Mouse (Mus musculus) kidney, postnatal 10 days (tissue): ENCODE measurements at regions not wholly inside any gene's neighbourhood (a gene's known extent, or its start where the extent isn't known, plus 50 kb on each side); places are given as distances from the start of the nearest gene placed in this dataset.

Experiments
- DNase-seq: peaks from one replicate; pipeline ENCODE4 v3.0.0; 2021; ENCODE audit warnings: mixed read lengths

DNA sequence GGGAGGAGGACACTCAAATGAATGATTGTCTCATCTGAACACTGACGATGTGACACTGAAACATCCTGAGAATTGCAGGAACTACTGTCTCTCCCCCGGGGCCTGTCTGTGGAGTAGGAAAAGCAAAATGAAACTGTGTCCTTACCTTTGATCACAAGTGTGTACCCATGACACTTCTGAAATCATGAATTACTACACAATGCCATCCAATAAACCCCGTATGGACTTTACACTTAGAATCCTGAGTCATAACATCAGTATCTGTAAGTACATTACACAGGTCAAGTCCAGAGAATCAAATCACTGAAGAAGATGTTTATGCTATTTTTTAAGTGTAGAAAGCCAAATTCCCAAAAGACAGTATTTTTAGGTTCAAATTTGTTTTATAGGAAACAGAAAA is 585.1 kb upstream of the N6amt1 start:
- no peak for DNase-seq

DNA sequence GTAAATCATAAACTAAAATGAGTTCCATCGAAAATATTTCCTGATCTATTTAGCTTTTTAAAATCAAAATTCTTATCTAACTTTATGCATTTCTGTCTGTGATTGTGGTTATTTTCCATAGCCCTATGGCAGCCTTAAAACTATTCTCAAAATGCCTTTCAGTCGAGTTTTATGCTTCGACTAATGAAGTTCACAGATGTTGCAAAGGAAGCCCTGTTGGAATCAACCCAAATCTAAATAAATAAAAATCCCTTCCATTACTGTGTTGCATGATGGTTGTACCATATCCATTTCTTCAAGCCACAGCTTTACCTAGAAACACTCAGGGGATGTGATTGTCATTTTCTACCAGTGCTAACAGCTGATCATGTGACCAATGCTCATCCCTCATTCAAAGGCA is 585.6 kb upstream of the N6amt1 start:
- no peak for DNase-seq

DNA sequence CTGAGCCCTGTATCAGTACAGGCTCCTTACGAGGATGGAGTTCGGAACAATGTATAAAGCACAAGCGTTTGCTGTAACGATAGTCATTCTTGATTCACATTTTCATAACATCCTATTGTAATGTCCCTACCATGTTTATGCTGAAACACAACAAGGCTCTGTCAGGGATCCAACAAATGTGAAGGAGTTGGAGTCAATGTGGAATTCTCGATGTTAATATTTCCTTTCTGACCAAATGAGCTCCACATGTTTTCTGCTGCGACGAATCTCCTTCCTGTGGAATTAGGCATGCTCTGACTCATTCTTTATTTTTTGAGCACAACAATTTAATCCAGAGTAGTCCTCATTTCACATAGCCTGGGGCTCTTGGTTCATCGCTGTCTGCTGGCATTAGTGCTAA is 588.0 kb upstream of the N6amt1 start:
- no peak for DNase-seq

DNA sequence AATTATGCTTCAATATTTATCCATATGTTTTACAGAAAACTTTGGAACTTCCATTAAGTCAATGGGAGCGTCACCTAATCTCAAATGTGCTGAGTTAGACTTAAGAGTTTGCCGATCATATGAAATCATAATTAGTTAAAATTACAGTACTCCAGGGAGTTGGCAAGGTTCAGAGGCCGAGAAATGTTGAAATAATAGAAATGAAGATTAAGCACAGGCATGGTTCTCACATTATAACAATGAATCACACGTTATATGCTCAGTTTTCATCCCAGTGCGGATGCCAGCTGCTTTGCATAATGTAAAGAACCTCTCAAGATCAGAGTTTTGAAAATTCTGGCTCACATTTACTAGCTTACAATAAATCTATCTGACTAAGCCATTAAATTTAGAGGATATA is 612.7 kb upstream of the N6amt1 start:
- DNase-seq: no peak

DNA sequence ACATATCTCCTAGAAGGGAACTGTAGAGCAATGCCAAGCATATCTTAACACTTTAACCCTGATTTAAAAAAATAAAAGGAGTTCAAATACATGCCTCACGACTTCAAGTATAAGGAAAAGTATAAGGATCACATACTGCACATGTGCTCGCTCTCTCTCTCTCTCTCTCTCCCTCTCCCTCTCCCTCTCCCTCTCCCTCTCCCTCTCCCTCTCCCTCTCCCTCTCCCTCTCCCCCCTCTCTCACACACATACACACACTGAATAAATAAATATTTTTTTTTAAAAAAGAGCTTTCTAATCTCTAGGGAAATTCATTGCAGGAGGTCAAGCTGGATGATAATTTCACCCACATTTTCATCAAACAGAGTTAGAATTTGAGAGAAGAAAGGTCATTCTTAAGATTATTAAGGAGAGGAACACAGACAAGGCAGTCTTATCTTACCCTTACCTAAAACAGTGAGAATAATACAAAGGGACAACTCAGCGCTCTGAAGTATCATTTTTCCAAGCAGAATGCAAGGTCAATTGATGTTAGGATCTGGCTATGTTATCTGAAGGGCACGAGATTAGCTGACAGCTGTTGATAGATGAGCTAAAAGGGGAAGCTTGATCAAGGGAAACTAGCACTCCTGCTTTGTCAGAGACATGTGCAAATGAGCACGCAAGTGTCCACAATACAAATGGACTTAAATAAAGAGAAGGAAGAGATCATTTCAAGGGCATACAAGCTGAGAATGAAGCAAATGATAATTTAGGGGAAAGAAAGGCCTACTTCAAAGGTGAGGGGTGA is 634.8 kb upstream of the N6amt1 start:
- DNase-seq: no peak

DNA sequence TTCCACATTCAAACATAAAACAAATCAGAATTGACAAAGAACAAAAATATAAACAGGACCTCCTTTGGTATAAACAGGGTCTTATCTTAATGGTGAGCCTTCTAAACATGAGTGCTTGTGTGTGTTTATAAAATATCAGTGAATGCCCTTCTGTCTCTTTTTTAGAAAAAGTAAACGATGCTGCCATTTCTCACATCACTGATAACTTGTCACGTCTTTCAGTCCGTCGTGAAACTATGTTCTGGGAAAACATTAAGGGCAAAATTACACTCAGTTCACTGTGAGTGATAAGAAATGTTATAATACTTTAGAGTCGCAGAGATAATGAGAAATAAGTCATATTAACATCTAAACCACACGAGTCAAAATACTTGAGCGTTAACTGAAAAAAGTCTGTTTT is 635.6 kb upstream of the N6amt1 start:
- no peak for DNase-seq

DNA sequence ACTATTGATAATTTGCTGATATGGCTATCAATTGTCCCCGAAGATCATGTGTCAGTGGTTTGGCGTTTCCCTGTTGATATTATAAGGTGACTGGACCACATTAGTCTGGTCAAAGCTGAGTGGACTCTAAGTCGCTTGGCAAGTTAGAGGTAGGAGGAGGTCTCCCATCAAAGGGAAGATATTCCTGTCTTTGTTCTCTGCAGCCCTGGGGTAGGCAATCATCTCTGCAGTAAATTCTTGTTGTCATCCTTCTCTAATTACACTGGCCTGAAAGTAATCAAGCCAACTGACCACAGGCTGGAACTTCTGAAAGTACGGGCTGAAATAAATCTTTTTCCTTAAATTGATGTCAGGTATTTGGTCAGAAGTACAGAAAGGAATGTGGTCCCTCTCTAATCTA is 652.3 kb upstream of the N6amt1 start:
- no peak for DNase-seq

DNA sequence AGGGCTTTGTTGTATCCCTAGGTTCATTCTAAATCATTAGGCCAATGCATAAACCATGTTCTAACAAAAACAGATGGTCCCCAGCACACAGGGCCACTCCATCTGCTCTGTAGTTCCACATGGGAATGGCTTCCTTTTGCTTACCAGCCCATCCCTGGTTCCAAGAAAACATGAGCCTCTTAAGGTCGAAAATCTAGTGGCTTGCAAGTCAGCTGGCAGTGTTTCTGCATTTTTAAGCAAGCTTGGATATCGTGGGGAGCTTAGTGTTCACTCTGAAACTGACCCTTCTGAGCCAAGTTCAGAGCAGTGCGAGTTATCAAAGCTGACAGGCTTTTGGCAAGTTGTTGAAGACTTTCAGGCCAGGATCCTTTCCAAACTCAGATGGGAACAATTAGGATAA is 659.5 kb upstream of the N6amt1 start:
- peak; percentile 58 for DNase-seq

DNA sequence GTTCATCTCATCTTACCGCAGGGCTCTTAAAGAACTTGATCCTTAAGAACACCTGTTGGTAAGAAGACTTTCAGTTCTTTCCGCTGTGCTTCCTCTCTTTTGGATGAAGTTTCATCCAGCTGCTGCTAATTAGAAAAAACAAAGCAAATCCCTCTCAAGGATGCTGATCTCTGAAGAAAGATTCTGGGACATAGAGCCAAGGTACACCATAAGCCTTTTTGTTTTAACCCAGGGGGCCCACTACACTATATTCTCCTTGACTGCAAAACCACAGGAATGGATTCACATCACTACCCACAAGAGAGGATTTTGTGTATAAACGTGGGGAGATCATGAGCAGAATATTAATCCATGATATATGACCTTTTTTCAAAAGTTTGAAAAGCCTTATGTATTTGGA is 694.8 kb upstream of the N6amt1 start:
- DNase-seq: no peak

DNA sequence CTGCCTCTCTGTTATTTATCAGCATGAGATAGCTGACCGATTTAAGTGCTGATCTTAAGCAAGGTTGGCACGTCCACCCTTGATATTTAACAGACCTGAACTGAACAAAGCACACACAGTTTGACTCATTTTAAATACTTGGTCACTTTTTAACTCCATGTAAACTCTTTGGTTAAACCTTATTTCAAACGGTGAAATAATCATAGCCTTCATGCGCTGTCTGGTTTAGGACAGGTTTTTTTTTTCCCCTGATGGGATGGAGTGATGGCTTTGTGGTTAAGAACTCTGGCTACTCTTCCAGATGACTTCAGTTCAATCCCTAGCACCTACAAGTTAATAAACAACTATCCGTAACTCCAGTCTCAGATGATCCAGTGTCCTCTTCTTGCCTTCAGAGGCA is 706.7 kb upstream of the N6amt1 start:
- no peak for DNase-seq

DNA sequence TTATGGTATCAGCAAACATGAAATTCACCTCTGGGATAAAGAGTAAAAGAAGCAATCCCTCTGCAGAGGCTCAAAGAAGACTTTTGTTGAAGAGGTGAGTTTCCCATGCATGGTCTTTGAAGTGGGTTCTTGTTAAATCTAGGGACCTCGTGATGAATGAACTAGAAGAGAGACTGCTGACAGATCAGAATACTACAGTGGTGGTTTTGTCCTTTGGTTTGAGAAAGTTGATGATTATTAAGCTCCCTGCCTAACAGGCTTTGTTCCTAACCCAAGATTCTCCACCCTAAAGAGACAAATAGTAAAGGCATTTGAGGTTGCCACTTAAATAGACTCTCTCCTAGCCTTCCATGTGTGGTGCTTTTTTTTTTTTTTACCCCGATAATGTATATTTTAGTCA is 707.2 kb upstream of the N6amt1 start:
- DNase-seq: no peak

DNA sequence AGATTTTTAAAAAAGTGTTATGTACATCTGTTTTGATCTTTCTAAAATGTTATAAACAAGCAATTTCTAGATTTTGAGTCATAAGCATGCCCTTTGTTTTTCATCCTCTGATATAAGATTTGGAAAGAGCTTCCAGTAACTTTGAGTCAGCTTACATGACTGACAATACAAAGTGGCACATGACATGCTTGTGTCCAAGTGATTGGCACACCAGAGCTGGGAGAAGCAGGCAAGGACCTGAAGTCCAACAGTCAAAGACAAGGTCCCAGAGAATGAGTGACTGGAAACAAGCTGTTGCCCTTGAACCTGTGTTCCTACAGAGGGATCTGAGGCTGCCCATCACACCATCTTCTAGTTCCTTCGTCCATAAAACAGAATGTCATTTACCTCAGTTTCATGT is 708.5 kb upstream of the N6amt1 start:
- peak; percentile 10 for DNase-seq

DNA sequence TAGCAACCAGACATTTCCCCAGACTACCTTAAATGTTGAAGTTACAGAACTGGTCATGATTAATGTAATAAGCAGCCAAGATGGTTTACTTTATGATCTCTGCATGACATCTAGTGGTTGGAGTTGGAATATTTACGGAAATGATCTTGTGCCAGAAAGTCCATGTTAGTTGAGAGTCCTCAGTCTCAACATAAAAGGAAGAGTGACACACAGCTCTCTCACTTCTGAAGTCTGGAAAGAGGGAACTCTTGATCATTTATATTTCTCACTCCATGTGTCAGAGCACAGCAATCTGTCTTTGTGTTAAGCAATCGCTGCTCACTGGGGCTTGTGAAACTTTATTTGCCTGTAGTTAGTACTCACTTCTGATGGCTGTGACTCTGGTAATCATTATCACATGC is 709.1 kb upstream of the N6amt1 start:
- DNase-seq: peak; percentile 24

DNA sequence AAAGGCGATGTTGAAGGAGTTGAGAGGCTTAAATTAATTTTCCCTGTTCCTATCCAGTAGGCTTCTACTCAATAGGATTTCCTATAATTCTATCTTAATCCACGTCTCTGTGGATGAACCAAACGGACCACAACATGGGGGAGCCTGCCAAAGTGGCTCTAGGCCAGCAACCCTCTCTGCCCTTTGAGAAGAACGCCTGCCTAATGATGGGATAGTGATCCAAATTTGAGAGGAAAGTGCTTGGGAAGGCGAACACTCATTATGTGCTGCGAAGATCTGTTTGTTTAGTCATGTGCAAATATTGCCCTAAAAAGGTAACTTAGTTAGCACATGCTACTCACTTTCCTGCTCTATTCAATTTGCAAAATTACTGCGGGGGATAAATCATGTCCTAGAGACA is 702.5 kb upstream of the Adamts5 start:
- DNase-seq: peak; percentile 24

DNA sequence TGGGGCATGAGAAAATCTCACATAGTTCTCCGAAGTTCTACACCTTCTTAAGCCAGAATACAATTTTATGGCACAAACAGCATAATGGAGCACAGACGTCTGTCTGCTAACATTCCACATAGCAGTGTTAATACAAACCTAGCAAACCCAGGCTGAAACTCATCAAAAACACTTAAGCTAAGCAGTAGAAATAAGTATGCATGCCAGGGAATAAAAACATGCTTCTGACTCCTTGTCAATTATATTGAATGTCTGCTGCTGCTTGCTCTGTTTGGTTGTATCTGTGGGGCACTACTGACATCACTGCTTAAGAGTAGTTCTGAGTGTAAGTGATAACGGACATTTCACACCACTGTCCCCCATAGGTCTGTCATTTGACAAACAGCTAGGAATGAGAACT is 693.4 kb upstream of the Adamts5 start:
- no peak for DNase-seq

DNA sequence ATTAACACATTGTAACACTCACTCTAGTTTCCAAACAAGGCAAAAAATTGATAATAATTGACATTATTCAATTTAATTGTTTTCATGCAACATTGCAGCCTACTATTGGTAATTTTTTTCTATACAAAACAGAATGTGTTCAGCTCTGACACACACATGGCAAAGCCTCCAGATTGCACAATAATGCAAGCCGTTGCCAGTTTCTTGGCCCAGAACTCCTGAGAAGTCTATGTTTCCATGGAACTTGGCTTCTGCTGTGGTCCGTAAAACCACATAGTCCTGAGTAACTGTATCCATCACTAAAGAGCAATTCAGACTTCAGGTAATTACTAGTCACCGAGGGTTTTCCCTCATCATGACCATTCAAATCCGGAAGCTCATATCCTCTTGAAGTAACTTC is 684.4 kb upstream of the Adamts5 start:
- no peak for DNase-seq

DNA sequence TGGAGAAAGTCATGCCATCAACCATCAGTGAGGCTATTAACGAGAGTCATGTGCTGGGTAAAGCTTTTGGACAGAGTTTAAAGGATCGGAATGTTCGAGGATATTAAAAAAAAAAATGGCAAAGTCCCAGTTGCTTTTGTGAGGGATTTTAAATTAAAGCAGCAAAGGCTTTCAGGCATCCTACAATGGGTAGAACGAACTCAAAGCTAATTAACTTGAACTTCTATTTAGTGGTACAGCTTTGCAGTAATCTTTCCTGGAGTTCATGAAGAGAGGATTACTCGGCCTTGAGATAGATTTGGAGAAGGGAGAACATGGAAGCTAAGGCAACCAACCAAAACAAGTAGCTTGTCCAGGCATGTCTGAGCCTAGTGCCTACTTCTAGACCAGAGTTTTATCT is 676.7 kb upstream of the Adamts5 start:
- DNase-seq: no peak

DNA sequence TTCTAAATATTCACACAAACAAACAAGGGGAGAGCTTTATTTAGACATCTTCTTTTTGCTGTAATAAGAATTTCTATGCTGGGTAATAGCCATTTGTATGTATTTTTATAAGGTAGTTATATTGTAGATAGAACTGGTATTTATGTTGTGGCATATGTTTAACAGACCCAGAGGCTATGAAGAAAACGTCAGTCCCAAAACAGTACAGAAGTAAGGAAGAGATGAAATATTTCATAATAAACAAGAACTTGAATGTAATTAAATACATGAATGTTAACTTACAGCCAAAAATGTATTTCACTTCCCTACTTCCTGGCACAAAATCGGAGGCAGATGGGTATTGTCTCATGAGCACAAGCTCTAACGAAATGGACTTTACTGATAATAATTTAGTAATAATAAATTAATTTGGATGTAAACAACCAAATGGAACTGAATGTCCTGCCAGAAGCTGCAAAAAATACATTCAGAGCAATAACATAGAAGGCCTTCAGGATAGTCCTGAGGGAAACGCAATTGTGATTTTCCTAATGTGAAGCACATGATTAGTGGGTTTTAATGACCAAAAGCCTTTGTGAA is 645.9 kb upstream of the Adamts5 start:
- no peak for DNase-seq

DNA sequence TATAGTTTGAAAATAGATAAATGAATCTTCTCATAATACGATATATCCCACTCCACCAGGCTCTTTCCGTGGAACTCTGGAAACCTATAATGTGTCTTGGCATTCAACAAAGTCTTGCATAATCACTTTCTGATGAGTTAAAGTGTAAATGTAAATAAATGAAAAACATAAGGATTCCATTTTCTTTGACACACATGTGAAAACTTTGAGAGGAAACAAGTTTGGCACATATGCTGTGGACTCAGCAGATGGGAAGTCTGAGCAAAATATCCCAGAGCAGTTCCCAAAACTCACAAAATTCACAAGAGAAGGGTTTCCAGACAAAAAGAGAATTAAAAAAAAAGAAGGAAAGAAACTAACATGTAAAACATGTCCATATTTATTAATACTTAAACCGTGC is 645.3 kb upstream of the Adamts5 start:
- no peak for DNase-seq

DNA sequence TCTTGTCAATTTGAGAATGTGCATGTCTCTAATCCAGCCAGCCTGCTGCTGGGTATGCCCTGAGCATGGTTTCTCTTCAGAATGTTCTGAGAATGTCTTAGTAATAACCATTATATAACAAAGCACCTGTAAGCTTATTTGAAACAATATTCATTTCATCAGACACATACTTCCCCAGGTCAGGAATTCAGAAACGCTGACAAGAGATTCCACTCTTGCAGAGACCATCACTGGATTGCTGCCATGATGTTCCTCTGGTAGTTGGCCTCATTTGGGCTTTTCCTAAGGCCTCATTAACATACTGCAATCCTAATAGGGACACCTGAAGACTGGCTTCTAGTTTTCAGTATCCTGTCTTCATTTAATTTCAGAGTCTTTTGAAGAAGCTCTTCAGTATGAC is 642.5 kb upstream of the Adamts5 start:
- DNase-seq: no peak

DNA sequence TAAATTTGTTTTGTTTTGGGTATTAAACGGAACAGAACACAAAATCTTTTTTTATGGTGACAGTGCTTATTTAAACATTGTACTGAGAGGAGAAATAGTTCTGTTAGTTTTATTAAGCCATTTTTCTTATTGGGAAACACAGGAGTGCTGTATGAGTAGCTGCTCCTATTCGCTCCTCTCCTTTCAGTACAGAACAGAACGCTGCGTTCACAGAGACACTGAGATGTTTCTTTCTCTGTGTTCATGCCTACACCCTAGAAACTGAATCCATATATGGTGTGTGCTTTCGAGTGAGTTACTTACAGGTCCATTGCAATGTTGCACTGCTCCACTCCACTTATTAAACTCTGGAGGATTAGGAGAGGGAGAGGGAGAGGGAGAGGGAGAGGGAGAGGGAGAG is 634.9 kb upstream of the Adamts5 start:
- DNase-seq: no peak

DNA sequence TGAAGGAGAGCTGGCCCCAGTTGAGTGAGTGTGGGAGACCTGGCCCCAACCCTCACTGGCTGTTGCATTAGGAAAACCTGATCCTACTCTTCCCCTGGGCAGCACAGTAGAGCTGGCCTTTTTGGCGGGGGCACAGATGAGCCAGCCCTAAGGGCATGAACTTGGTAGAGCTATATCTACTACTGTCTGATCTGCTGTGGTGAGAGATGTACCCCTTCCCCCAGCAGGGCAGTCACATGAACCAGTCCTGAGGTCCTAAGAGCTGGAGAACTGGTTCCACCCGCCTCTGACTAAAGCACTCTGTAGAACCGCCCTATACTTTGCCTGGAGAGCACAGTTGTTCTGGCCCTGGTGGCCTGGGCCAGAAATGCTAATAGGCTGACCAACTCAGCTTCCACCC is 622.5 kb upstream of the Adamts5 start:
- no peak for DNase-seq

DNA sequence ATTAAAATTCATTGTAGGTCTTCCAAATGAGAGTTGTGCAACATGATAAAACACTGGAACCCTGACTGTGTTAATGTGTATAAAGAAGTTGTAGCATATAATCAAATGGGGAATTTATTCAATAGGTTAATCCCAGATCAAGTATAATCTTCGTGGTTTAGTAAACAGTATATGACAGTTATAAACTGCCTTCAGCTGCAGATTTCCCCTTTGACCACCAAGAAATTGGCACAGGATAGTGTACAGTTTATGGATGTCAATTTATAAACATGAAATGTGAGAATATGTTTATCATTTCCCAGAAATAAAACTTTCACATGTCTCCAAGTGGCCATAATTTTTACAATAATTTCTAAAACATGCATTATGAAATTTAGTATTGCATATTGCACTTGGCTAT is 615.3 kb upstream of the Adamts5 start:
- DNase-seq: no peak

DNA sequence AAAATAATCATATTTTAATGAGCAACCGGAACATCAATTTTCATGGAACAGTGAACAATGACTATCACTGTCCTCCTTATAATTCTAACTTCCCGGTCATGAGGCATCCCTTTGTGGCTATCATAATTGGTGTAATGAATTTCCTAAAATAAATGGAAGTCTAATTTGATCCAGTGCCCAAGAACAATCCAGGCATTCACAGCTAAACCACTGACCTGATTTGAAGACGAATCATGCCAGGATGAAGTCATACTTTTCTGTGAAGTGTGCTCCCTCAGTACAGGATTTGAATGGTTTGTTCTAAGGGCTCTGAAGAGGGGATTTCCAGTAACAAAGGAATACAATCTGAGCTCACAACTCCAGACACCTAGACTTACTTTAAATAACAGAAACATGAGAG is 614.5 kb upstream of the Adamts5 start:
- DNase-seq: no peak
